Mouse (Mus musculus): ENCODE measurements around the gene S100a6.
A peak's percentile ranks its signal among the peaks of the same experiment; 100 is the strongest.

The S100a6 gene

DNA sequence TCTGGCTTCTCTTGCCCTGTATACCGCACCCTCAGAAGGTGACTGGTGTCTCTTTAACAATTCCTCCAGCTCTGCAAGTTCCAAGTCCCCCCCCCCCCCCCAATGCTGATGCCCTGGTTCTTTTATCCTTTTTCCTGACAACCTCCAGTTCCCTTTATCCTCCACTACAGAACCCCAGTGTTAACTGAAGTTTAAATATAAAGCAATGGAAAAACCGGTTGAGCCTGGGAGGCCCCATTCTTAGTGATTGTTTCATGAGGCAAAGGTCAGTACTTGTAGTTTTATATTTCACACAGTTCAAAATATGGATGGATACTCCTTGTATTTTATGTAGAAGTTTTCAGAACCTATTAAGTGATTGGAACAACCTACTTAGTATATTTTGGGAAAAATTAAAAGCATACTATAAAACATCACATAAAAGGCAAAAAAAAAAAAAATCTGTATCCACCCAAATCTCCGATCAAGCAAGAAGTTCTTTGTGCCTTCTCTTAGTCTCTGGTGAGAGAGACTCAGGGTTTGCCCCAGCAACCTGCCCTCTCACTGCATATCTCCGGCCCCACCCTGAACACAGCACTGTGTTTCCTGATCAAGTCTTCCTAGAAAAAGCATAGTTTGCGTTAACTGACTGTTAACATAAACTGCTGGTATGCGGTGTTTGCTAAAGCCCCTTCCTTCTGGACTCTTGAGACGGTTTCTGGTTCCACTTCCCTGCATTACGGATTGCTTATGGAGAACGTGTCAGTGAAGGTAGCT lies 13.8 kb downstream of the S100a6 start:
- DNase-seq (ENCODE audit: low spot score): no peak

DNA sequence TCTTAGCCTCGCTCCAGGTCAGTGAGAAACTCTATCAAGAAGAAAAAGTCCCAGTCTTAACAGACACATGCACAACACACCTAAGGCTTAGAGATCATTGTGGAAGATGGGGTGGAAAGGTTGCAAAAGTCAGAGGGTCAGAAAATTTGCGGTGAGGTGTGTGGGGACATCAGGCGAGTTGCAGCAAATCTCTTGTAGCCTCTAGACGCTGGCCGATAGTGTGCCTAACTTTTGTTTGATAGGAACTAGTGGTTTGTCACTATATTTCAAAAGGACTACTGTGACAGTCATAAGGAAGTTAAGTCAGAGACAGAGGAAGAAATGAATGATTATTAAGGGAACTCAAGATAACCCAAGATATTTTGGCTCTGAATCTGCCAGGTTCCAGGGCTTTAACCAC lies 14.7 kb downstream of the S100a6 start:
- DNase-seq (ENCODE audit: low spot score): no peak

DNA sequence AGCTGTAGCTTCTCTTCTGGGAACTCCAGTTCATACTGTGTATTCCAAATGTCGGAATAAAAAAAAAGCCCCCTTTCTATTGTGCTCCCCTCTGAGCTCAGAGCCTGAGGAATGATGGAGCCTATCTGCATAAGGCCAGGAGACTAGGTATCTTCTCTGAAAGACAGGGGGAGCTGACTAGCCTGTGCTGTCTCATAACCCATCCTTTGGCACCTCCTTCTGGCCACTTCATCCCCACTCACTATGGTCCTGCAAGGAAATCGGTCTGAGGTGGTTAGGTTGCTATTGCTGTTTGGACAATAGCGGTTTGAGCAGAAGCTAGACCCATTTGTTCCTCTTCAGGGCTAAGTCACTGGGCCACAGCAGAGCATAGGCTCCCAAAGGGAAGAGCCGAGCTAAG lies 15.1 kb downstream of the S100a6 start:
- no peak for DNase-seq (ENCODE audit: low spot score)

DNA sequence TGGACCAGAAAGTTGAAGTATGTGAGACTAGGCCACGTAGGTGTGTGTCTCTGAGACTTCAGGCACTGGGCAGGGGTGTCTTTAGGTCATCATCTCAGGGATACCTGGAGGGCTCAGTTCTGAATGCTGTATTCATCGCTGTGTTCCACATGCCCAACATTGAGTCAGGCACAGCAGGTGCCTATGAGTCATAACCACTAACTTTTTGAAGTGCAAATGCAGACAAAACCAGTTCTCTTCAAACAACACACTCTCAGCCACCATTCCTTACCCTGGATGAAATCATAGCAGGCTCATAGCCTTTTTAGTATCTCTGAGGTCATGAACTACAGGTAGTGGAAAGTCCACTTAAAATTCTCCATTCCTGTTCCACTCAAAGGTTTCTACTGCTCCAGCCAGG lies 16.6 kb downstream of the S100a6 start:
- DNase-seq (ENCODE audit: low spot score): no peak

DNA sequence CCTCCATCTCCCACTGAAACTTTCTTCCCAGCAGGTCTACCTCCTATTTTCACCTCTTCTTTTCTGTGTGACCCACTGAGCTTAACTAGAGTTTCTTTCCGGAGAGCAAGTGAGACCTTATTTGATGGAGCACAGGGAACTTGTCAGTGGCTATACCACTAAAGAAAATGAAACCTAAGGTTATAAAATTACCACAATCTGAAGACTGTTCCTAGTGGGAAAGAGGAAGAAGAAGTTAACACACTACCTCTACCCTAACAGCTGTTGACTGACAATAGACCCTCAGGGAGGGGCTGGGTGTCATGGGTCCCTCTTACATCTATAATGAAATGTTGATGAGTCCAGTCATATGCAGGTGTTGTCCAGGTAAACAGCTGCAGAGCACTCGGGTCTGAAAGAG lies 19.3 kb downstream of the S100a6 start:
- DNase-seq (ENCODE audit: low spot score): no peak

DNA sequence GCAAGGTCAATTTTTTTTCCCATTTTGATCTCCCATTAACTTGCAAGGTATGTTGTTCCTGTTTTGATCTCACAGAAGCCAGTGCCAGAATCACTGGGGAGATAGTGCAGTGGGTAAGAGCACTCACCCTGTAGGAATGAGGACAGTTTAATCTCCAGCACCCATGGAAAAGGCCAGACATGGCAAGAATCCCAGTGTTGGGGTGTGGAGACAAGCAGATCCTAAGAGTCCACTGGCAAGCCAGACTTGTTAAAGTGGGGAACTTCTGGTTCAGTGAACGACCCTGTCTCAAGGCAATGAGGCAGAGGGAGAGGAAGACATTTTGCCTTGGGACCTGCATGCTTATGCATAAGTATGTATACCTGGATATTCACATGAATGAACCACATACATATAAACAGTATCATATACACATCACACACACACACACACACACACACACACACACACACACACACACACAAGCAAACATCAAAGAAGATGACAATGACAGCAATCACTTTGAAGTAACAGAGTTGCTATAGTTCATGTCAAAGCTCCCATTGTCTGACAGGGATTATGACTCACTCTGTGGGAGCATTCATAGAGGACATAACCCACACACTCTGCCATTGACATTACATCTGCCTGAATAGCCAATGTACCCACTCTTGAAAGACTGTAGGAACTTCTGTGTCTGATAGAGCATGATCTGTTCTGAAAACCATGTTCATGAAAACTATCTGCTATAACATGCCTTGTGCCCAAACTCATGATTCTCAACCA lies 26.0 kb downstream of the S100a6 start:
- DNase-seq (ENCODE audit: low spot score): no peak

DNA sequence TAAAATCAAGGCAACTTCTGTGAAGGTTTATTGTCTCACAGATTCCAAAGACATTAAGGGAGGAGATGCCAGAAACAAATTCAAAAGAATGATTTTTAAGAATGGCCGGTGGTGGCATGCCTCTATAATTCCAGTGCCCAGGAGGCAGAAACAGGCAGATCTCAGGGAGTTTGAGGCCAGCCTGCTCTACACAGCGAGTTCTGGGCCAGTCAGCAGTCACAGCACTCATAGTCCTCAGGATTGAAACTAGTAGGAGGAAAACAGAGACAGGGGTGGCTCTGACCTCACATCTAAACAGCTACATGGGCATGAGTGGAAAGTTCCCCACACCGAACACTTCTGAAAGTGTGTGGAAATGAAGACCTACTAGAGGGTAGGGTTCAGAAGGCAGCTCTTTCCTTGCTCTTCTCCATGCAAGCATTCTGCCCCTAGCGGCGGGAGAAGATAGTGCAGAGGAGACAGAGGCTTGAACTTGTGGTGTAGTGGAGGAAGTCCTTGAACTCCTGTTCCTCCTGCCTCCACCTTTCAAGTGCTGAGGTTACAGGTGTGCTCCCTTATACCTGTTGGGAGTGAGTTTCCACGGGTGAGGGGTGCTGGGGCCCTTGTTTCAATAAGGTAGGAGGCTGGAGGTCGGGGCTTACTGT lies 27.0 kb downstream of the S100a6 start:
- DNase-seq (ENCODE audit: low spot score): no peak

DNA sequence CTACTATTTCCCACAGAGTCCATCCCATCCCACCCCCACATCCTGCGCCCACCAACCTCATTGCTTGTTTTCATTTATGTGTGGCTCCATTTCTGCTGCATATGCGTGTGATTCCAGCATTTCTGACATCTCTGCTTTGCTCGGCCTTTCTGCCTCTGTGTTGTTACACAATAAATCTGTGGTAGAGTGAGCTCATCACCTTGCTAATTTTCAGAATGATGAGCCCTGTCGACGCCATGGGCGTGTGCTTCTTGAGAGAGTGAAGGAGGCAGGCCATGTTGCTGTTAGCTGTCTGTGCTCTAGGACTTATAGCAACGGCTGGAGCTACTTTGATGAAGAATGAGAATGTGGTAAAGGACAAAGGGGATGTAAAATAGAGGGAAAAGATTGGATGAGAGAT lies 28.3 kb downstream of the S100a6 start:
- no peak for DNase-seq (ENCODE audit: low spot score)

DNA sequence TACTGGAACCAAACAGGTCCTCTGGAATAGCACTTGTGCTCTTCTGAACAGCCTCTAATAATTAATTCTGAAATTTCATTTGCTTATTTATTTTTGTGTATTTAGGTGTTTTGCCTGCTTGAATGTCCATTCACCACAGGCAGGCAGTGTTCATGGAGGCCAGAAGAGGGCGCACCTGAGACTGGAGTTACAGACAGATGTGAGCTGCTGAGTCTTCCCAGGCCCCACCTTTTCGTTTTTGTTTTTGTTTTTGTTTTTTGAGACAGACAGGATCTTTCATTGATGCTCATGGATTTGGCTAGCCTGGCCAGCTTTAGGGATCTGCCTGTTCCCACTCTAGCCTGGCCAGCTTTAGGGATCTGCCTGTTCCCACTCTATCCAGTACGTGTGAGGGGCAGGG lies 31.5 kb downstream of the S100a6 start:
- no peak for DNase-seq (ENCODE audit: low spot score)

DNA sequence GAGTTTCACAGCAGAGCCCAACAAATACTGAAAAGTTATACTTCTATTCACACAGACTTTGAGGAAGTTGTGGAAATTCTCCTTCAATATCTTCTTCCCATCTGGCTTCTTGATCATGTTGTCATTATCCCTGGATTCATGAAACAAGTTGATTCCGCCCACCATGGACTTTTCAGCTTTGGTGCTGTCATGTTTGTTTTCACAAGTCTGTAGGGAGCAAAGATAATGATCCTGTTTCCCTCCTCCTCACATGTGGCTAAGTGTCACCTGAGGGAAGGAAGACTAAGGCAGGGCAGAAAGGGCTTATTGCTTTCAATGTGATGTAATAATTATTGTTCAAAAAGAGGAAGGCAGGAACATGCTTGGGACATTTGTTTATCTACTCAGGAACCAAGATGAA lies 34.6 kb downstream of the S100a6 start:
- no peak for DNase-seq (ENCODE audit: low spot score)

DNA sequence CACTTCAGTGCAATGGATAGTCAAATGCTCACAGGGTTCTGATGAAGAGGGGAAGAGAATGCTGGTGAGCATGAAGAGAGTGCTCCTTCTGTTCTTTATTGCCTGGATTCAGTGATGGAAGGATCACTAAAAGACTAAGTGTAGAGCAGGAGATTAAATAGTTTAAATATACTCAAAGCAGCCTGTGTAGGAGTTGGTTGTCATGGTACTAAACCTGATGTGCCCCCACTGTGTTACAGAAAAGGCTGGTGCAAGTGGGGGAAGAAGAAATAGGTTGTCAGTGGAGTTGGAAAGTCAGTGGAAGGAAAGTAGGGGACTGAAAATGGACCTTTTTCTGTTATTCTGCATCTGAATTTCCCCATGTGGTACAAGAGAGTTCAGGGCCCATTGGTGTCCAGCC lies 36.3 kb downstream of the S100a6 start:
- DNase-seq (ENCODE audit: low spot score): peak; percentile 40

DNA sequence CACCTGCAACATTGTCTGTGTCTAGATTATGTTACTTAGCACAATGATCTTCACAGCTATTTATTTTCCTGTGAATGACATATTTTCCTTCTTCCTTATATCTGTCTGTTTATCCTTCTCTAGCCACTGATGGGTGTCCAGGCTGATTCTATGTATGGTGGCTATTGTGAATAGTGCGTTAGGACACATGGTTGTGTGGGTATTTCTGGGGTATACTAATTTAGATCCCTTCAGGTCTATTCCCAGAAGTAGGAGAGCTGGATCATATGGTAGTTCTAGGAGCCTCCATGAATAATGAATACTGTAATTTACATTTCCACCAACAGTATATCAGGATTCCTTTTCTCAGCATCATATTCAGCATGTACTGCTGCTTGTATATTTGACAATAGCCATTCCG lies 37.1 kb downstream of the S100a6 start:
- DNase-seq (ENCODE audit: low spot score): no peak

DNA sequence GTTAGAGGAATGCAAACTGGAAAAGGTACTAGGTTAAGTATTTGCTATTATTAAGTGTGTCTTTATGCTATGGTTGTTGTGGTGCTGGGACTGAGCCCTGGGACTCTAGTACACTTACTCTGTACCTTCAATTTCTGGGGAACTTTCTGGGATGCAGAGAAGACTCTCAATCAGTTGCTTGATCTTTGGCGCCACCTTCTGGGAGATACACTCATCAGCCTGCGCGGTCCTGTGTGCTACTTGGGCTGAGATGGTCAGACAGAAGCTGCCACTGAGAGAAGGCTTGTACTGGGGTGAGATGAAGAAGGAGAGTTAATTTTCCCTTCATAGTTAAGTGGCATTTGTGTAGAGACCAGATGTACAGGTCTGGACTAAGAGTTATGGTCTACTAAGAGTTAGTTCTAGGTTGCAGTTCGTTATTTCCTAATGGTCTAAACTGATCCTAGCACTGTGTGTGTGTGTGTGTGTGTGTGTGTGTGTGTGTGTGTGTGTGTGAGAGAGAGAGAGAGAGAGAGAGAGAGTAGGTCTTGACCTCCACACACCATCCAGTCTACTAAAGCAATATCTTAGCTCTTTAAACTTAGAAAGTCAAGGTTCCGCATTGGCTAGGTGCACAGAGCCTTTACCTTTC lies 40.3 kb downstream of the S100a6 start:
- peak; percentile 74 for DNase-seq (ENCODE audit: low spot score)

DNA sequence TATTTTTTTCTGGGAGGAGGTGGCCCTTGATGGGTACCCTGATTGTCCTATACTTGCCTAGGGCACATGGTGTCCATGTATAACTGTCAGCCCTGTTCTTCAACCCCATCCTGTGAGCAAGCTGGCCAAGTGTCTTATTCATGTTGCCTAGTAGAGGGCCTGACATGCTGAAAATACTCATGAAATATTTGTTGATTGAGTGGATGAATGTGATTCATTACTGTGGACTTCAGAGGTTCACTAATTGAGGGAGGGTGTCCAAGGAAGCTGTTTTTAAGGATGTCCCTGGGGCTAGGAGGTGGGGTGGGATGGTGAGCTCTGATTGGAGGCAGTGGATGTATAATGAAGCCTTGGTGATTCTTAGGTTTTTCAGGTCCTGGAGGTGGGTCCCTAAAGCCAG lies 41.0 kb downstream of the S100a6 start, which contains the start of gene S100a7a:
S100a7a (plus strand) TSS at position 301 of the 400 bp plus-strand sequence.
- no peak for DNase-seq (ENCODE audit: low spot score)

DNA sequence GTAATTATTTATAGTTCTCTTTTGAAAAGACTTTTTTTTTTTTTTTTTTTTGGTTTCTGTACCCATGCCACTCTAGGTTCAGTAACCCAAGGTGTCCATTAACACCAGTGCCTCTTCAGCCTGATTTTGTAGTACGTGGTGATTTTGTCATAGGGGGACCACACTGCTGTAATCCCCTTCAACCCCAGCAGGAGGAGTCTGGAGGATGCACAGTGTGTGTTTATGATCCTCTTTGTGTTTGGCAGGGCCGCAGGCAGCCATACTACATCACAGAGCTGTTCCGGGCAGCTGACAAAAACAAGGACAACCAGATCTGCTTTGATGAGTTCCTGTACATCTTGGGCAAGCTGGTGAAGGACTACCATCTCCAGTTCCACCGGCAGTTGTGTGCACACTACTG lies 44.7 kb downstream of the S100a6 start:
- DNase-seq (ENCODE audit: low spot score): no peak

DNA sequence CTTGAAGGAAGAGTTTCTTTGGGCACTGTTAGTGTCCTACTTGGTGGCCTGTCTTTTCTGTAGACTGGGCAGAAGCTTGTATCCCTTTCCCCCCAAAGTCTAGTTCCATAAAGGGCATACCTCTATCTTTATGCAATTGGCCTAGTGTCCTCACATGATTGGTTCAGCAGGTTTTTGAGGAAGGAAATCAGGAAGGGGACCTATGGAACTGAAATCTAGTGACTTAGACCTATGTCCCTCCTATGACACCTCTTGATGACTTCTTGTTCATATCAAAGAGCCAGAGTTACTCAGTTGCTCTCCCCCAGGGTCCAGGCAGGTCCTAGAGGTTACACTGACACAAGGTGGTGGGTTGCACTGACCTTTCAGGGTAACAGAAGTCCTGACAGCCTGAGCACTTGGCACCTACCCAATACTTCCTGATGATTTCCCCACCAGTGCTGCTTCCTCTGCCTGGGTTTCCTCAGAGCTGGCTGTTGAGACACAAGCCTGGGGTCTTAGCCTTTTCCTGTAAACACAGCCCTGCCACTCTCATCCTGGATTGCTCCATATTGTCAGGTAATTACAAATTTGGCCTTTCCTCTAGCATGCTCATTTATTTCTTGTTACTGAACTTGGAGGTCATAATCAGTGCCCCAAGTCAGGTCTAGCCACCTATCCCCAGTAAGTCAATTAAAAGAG lies 46.8 kb downstream of the S100a6 start:
- DNase-seq (ENCODE audit: low spot score): no peak

DNA sequence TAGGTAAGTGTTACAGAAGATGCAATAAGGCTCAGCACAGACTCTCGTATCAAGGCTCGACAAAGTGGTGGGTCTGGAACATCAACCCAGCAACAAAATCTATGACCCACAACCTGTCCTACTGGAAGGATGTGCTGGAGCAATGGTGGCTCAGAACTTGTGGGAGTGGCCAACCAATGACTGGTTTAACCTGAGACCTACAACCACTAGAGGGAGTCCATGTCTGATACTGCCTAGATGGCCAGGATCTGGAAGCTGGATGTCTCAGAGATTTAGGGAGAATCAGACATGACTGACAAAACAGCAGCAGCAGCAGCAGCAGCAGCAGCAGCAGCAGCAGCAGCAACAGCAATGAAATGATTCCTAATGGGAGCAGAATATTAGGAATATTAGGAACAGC lies 51.5 kb downstream of the S100a6 start:
- no peak for DNase-seq (ENCODE audit: low spot score)

DNA sequence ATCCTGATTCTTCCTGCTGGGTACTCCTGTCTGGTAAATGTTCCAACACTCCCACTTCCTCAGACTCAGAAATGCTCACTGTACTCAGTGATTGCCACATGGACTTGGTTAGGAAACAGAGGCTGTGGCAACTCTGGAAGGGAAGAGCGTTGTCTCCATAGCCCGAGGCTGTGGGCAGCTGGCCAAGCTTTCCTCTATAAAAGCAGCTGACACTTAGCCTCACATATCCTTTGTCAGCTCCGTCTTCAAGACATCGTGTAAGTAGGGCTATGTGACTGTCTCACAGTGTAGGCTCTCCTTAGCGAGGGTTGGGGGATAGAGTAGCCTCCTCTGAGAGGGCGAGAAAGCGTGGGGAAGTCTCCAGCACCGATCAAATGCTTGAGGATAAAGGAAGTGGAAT lies 56.2 kb downstream of the S100a6 start, which contains the start of gene S100a8:
S100a8 (plus strand) TSS at position 133 of the 400 bp plus-strand sequence.
- DNase-seq (ENCODE audit: low spot score): no peak

Data from left cerebral cortex, adult 11 months (tissue).